Mouse (Mus musculus) layer of hippocampus, adult 8-10 months (tissue): ENCODE results near the gene Gm6657. TPM values are rescaled to one million over a fixed set of nuclear protein-coding genes. Genes with fewer than 3 reads are reported as not detected.

Source experiments
- DNase-seq, 2 experiments: peaks; one replicate each; pipeline ENCODE4 v3.0.0; 2022; ENCODE audit warnings: low spot score in 2 of 2
- total RNA-seq, 4 experiments: library from RNA; stranded (reverse); gene quantifications; 2 replicates each; pipeline ENCODE4 v1.2.4; 2022

Gene Gm6657
- not detected for total RNA-seq

- no peak for DNase-seq
Observed at GRCm38 (mm10) chr12:78193942-78194341, at the start of gene Gm6657. Gene Gm6657 (plus strand): TSS chr12:78194242.

- DNase-seq: peak in 1 of 2 experiments; percentile 6
Observed at GRCm38 (mm10) chr12:78153308-78154002, 40.6 kb upstream of the Gm6657 start.

GRCm38 (mm10) chr12:78170178-78170577 lies 23.9 kb upstream of the Gm6657 start:
- no peak for DNase-seq

- DNase-seq: no peak
Observed at GRCm38 (mm10) chr12:78173945-78174344, 20.1 kb upstream of the Gm6657 start.

- DNase-seq: no peak
Observed at GRCm38 (mm10) chr12:78174671-78175070, 19.4 kb upstream of the Gm6657 start.

GRCm38 (mm10) chr12:78181452-78181851 lies 12.6 kb upstream of the Gm6657 start:
- no peak for DNase-seq

GRCm38 (mm10) chr12:78195368-78195767 lies 1.3 kb downstream of the Gm6657 start:
- DNase-seq: no peak

- DNase-seq: no peak
Observed at GRCm38 (mm10) chr12:78203646-78204045, 9.6 kb downstream of the Gm6657 start.

- DNase-seq: peak in 1 of 2 experiments; percentile 46
Observed at GRCm38 (mm10) chr12:78205915-78206570, 12.0 kb downstream of the Gm6657 start.

GRCm38 (mm10) chr12:78206571-78206960 lies 12.5 kb downstream of the Gm6657 start:
- no peak for DNase-seq

- no peak for DNase-seq
Observed at GRCm38 (mm10) chr12:78209856-78210255, 15.8 kb downstream of the Gm6657 start.

GRCm38 (mm10) chr12:78215490-78215889 lies 21.4 kb downstream of the Gm6657 start:
- DNase-seq: no peak

- no peak for DNase-seq
Observed at GRCm38 (mm10) chr12:78219191-78219825, 25.3 kb downstream of the Gm6657 start.

GRCm38 (mm10) chr12:78225707-78226518 lies 31.9 kb downstream of the Gm6657 start, which contains the start of gene Gphn:
Gene Gphn (plus strand): TSS chr12:78226379.
- DNase-seq: peak; percentile 90

- DNase-seq: peak; percentile 74 to 81
Observed at GRCm38 (mm10) chr12:78226519-78226875, 32.5 kb downstream of the Gm6657 start.

- peak; percentile 29 to 39 for DNase-seq
Observed at GRCm38 (mm10) chr12:78227021-78227932, 33.2 kb downstream of the Gm6657 start.

- no peak for DNase-seq
Observed at GRCm38 (mm10) chr12:78228139-78228538, 34.1 kb downstream of the Gm6657 start.

- no peak for DNase-seq
Observed at GRCm38 (mm10) chr12:78232560-78232959, 38.5 kb downstream of the Gm6657 start.

GRCm38 (mm10) chr12:78248366-78248765 lies 54.3 kb downstream of the Gm6657 start:
- no peak for DNase-seq

GRCm38 (mm10) chr12:78249151-78249550 lies 55.1 kb downstream of the Gm6657 start:
- no peak for DNase-seq
